Mouse (Mus musculus): ENCODE results near the gene Trpm1. TPM values are rescaled to one million over a fixed set of nuclear protein-coding genes. Genes with fewer than 3 reads are reported as not detected.

The Trpm1 gene
- polyA plus RNA-seq, 1 experiment, result not detected

- H3K4me1 ChIP-seq (ENCODE audit: control insufficient read depth, insufficient read depth, low read length), result no peaks in the 10 kb centered on the region
- TF ChIP-seq POLR2A (IDR thresholded peaks at IDR 0.05; ENCODE audit: insufficient read depth, low read depth, low read length) (no peak), CTCF (IDR thresholded peaks at IDR 0.05; ENCODE audit: insufficient read depth, low read depth, low read length) (no peak)
- no peak overlapping the region for H3K27ac ChIP-seq (ENCODE audit: insufficient read depth, low read depth, low read length)
- WGBS, result 91% methylated on average over 3 of the region's 3 CpGs
- no peak overlapping the region for H3K4me3 ChIP-seq (ENCODE audit: insufficient read depth, low read depth, low read length)
Measured at GRCm38 (mm10) chr7:64279548-64279947, 125.9 kb downstream of the Trpm1 start.

- H3K4me3 ChIP-seq (ENCODE audit: insufficient read depth, low read depth, low read length), result no peak overlapping the region
- H3K4me1 ChIP-seq (ENCODE audit: control insufficient read depth, insufficient read depth, low read length), result peaks cover 2% of the 10 kb centered on the region
- TF ChIP-seq POLR2A (IDR thresholded peaks at IDR 0.05; ENCODE audit: insufficient read depth, low read depth, low read length) (no peak), CTCF (IDR thresholded peaks at IDR 0.05; ENCODE audit: insufficient read depth, low read depth, low read length) (no peak)
- no peak overlapping the region for H3K27ac ChIP-seq (ENCODE audit: insufficient read depth, low read depth, low read length)
Measured at GRCm38 (mm10) chr7:64286566-64286965, 132.9 kb downstream of the Trpm1 start.

GRCm38 (mm10) chr7:64287414-64288091 lies 133.9 kb downstream of the Trpm1 start, which contains the start of gene Mtmr10:
Mtmr10 (plus strand) TSS chr7:64287653.
- H3K4me1 ChIP-seq (ENCODE audit: control insufficient read depth, insufficient read depth, low read length), result peaks cover 2% of the 10 kb centered on the region
- H3K4me3 ChIP-seq (ENCODE audit: insufficient read depth, low read depth, low read length), result peak within 1 kb of the TSS; percentile 92
- TF ChIP-seq CTCF (IDR thresholded peaks at IDR 0.05; ENCODE audit: insufficient read depth, low read depth, low read length) (no peak), POLR2A (IDR thresholded peaks at IDR 0.05; ENCODE audit: insufficient read depth, low read depth, low read length) (peak; percentile 76)
- H3K27ac ChIP-seq (ENCODE audit: insufficient read depth, low read depth, low read length), result peak within 1 kb of the TSS; percentile 47; the same call in 1 of the 2 replicates
- under 1% methylated on average over 77 of the region's 77 CpGs for WGBS

DNA sequence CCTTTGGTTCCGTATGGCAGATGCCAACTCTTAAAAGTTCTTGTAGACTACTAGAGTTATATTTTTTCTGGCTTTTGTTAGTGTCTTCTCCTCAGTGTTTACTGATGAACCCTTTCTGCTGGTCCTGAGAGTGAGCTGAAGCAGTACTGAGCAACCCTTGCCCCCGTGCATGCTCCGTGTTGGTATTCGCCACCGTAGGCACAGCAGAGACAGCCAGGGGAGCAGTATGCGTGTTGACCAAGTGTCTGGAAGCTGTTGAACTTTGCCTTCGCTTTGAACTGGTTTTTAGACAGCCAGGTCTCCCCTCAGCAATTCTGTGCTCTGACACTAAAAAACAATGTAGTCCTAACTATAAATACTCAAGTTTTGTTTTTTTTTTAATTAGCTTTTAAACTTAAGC lies 135.8 kb downstream of the Trpm1 start:
- TF ChIP-seq CTCF (IDR thresholded peaks at IDR 0.05; ENCODE audit: insufficient read depth, low read depth, low read length) (no peak), POLR2A (IDR thresholded peaks at IDR 0.05; ENCODE audit: insufficient read depth, low read depth, low read length) (no peak)
- Histone ChIP-seq H3K4me1 (ENCODE audit: control insufficient read depth, insufficient read depth, low read length) (peaks cover 5% of the 10 kb centered on the region), H3K4me3 (ENCODE audit: insufficient read depth, low read depth, low read length) (no peak overlapping the region), H3K27ac (ENCODE audit: insufficient read depth, low read depth, low read length) (no peak overlapping the region)
- WGBS, result 94% methylated on average over 7 of the region's 7 CpGs

DNA sequence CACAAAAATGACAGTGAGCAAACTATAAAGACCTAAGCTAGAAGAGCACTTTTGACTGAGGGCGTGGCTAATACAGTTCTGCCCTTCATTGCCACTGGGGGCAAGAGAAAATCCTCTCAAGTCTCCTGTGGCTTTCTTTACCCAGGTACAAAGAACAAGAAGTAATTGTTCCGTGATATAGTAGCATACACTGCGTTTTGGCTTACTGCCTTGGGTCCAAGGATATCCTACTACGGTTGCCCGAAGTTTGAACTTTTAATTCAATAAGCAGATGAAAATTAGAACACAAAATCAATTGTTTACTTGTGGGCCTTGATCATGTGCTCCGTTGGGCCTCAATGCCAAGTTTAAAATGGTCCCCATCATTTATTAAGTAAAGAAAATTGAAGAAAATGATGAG lies 136.8 kb downstream of the Trpm1 start:
- peaks cover 6% of the 10 kb centered on the region for H3K4me1 ChIP-seq (ENCODE audit: control insufficient read depth, insufficient read depth, low read length)
- TF ChIP-seq POLR2A (IDR thresholded peaks at IDR 0.05; ENCODE audit: insufficient read depth, low read depth, low read length) (no peak), CTCF (IDR thresholded peaks at IDR 0.05; ENCODE audit: insufficient read depth, low read depth, low read length) (no peak)
- no peak overlapping the region for H3K4me3 ChIP-seq (ENCODE audit: insufficient read depth, low read depth, low read length)
- 91% methylated on average over 6 of the region's 6 CpGs for WGBS
- H3K27ac ChIP-seq (ENCODE audit: insufficient read depth, low read depth, low read length), result no peak overlapping the region

GRCm38 (mm10) chr7:64291722-64292121 lies 138.1 kb downstream of the Trpm1 start:
- Histone ChIP-seq H3K4me3 (ENCODE audit: insufficient read depth, low read depth, low read length) (no peak overlapping the region), H3K27ac (ENCODE audit: insufficient read depth, low read depth, low read length) (no peak overlapping the region), H3K4me1 (ENCODE audit: control insufficient read depth, insufficient read depth, low read length) (peaks cover 6% of the 10 kb centered on the region)
- 94% methylated on average over 10 of the region's 10 CpGs for WGBS
- TF ChIP-seq POLR2A (IDR thresholded peaks at IDR 0.05; ENCODE audit: insufficient read depth, low read depth, low read length), result no peak
- no peak for TF ChIP-seq CTCF (IDR thresholded peaks at IDR 0.05; ENCODE audit: insufficient read depth, low read depth, low read length)

DNA sequence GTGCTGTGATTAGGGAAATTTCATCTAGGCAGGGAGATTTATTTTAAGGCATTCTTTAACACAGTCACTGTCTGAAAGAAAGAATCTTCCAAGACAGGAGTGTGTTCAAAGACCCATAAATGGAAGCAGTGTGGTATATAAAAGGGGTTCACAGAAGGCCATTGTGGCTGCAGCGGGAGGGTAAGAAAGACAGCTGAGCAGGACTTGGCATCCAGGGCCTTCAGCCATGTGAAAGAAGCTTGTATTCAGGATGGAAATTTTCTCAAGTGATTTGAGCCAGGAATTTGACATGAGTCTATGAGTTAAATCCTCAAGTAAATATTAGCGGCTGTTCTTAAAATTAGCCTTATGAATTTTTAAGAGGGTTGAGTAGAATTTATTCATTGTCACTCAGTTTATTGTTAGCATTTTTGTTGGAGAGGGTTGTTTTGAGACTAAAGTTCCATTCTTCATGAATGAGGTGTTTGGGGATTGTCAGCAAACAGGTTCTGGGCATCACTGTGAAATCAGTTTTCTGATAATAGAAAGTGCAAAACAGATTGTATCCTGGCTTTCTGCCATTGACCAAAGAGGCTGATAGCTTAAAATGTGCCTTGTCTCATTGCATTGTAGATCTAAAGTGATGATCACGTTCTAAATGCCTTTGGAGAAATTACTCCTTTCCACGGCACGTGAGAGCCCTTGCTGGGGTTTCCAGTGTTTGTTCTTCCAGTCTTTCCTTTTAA lies 142.8 kb downstream of the Trpm1 start:
- 57% methylated on average over 5 of the region's 5 CpGs for WGBS
- Histone ChIP-seq H3K4me3 (ENCODE audit: insufficient read depth, low read depth, low read length) (no peak overlapping the region), H3K27ac (ENCODE audit: insufficient read depth, low read depth, low read length) (no peak overlapping the region), H3K4me1 (ENCODE audit: control insufficient read depth, insufficient read depth, low read length) (0 out of 2 replicates have a peak, but pooled peaks cover 3% of the 10 kb centered on the region)
- TF ChIP-seq POLR2A (IDR thresholded peaks at IDR 0.05; ENCODE audit: insufficient read depth, low read depth, low read length), result no peak
- no peak for TF ChIP-seq CTCF (IDR thresholded peaks at IDR 0.05; ENCODE audit: insufficient read depth, low read depth, low read length)

DNA sequence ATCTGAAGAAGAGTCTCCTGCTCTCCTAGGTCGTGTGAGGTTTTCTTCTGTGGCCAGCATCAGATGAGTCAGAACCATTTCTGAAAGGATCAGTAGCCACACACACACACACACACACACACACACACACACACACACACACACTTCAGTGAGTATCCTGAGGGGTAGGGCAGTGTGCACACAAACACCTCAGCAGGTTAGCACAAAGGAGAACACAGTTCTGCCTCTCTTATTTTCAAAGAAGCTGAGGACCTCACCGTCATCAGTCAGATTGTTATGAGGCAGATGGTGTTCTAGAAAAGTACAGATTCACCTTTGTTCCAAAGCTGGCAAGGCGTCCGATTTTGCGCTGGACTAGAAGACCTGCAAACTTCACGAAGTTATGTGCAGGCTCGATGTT lies 156.6 kb downstream of the Trpm1 start:
- Histone ChIP-seq H3K27ac (ENCODE audit: insufficient read depth, low read depth, low read length) (no peak overlapping the region), H3K4me1 (ENCODE audit: control insufficient read depth, insufficient read depth, low read length) (no peaks in the 10 kb centered on the region), H3K4me3 (ENCODE audit: insufficient read depth, low read depth, low read length) (no peak overlapping the region)
- WGBS, result 55% methylated on average over 7 of the region's 7 CpGs
- TF ChIP-seq CTCF (IDR thresholded peaks at IDR 0.05; ENCODE audit: insufficient read depth, low read depth, low read length), result no peak
- no peak for TF ChIP-seq POLR2A (IDR thresholded peaks at IDR 0.05; ENCODE audit: insufficient read depth, low read depth, low read length)

- no peak overlapping the region for H3K27ac ChIP-seq (ENCODE audit: insufficient read depth, low read depth, low read length)
- no peak for TF ChIP-seq CTCF (IDR thresholded peaks at IDR 0.05; ENCODE audit: insufficient read depth, low read depth, low read length)
- no peak for TF ChIP-seq POLR2A (IDR thresholded peaks at IDR 0.05; ENCODE audit: insufficient read depth, low read depth, low read length)
- no peak overlapping the region for H3K4me3 ChIP-seq (ENCODE audit: insufficient read depth, low read depth, low read length)
- 67% methylated on average over 2 of the region's 2 CpGs for WGBS
- H3K4me1 ChIP-seq (ENCODE audit: control insufficient read depth, insufficient read depth, low read length), result no peaks in the 10 kb centered on the region
Measured at GRCm38 (mm10) chr7:64310756-64311155, 157.1 kb downstream of the Trpm1 start.

Measured in olfactory bulb, adult 2 months (tissue).